Mouse (Mus musculus): Measurements from ENCODE around the gene Nudt22.

Gene Nudt22

DNA sequence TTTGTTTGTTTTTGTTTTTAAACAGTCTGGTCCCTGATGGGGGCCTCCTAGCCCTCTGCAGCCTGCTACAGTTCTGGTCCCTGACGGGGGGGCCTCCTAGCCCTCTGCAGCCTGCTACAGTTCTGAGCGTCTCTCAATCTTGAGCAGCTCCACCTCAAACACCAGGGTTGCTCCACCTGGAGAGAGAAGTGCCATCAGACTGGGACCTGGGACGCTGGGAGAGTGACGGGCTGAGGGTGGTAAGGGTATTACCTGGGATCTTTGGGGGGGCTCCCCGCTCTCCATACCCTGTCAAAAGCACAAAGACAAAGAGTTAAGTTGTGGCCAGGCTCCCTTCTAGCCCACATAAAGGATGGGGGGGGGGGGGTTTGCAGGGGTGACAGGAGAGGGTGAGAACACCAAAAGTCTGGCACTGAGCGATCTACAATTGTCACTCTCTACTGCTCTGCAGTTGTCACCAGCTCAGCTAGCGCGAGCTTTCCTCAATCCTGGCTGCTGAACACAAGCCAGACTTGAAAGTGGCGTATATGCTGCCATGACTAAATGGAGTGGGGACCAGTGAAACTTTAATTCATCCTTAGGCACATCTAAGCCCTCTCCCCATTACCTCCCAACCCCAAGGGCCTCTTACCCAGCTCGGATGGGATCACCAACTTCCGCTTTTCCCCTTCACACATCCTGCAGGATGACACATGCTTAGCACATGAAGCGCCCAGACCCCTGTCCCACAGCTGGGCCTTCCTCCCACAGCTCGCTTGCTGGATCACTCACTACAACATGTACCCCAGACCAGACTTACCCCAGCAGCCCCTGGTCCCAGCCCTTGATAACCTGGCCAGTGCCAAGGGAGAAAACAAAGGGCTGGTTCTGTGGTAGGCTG, 17.9 kb downstream of the Nudt22 start:
- DNase-seq (ENCODE audit: low read depth, low spot score) = no peak

DNA sequence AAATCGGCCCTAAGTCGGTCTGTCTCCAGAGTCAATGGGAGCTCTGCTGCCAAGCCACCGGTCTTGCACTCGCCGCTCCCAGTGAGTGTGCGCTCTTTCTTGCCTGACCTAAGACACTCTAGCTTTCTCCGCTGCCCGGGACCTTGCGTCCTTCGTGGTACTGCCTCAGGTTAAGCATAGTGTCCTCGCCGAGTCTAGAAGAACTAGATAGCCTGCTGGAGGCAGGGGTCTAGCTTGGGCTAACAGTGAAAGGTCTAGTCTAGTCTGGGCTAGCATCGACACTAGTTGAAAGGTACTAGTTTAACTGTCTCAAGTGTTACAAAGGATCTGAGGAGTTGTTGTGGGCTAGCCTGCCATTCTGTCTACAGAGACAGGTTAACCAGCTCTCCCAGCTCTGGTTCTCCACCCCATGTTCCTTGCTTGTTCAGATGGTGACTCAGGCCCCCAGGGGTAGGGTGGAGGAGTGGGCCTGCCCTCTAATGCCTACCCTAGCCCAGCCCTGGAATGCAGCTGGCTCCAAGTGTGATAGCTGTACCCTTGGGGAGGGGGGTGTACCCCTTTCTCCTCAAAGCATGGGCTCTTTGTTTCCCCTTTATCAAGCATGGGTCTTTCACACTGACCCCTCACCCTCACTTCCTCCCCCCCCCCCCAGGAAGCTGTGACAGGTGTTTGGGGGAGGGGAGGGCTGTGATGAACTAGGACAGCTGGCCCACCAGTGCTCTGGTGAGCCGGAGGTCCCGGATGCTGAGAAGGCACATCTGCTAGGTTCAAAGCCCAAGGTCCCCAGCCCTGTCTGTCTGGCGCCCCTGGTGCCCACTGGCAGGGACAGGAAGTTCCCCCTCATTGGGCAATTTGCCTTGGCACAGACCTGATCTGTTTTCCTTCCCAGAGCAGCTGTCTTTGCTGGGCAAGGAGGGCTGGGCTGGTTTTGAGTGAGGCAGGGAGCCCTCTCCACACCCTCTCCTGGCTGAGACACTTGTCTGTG, 20.1 kb downstream of the Nudt22 start, which contains the start of gene Plcb3:
Gene Plcb3 (minus strand): TSS at position 934 of the 985 bp plus-strand sequence.
- peak; percentile 57 for DNase-seq (ENCODE audit: low read depth, low spot score)

DNA sequence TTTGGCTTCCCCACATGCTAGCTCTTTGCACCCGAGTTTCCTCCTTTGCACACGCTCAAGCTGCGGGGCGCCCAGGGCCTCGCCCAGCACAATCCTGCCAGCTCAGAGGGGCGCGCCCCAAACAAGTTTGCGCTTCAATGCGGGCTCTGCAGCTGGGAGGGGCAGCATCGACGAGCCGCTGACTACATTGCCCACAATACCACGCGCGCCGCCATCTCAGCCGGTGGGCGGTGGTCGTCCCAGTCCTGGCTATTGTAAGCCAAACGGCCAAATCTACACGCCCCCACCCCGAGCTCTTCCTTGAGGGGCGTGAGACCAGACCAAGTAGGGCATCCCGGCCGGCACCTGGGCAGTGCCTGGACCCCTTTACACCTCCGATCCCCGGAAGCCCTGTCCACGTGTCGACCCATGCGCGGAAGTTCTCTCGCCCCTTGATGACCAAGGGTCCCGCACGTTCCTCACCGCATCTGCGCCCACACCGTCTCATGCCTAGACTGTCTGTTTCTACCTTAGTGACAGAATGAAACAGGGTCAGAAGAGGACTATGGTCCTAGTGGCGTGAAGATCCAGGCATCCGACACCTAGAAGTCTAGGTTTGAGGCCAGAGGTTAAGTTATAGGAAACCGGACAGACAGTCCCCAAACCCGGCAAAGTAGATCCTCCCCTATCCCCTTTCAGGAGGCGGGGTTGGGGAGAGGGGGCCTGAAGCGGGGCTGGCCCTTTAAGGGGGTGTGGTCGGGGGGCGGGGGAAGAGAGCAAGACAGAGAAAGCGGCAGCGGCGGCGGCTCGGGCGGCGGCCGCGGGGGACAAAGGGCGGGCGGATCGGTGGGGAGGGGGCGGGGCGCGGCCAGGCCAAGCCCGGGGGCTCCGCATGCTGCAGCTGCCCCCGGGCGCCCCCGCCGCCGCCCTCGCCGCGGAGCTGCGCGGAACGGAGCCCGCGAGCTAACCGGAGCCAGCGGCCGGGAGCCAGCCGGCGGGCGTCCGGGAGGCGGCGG, 21.4 kb downstream of the Nudt22 start, which contains the start of gene Ppp1r14b:
Gene Ppp1r14b (plus strand): TSS at position 758 of the 995 bp plus-strand sequence.
- peak; percentile 91 for DNase-seq (ENCODE audit: low read depth, low spot score)

DNA sequence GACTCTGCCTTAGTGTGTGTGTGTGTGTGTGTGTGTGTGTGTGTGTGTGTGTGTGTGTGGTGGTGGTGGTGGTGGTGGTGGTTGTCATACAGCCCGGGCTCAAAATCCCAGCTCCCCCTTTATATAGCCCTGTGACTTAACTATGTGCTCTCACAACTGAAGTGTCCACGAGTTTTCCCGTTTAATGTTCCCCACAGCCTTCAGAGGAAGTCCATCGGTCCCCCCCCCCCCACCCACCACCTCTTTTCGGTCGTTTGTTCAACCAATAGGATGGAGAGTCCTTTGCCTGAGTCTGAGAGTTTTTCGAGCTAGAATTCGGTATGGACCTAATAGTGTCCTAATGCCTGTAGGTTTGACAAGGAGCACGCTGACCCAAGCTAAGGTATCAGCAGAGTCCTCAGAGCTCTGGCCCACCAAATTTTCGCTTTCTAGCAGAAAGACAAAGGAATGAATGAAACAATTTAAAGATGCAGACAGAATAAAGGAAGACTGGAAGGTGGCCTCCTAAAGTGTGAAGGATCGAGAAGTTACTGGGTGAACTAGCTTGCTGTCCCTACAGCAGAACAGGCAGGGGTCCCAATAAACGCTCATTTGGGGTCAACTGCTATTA, 22.2 kb downstream of the Nudt22 start:
- DNase-seq (ENCODE audit: low read depth, low spot score) = no peak

DNA sequence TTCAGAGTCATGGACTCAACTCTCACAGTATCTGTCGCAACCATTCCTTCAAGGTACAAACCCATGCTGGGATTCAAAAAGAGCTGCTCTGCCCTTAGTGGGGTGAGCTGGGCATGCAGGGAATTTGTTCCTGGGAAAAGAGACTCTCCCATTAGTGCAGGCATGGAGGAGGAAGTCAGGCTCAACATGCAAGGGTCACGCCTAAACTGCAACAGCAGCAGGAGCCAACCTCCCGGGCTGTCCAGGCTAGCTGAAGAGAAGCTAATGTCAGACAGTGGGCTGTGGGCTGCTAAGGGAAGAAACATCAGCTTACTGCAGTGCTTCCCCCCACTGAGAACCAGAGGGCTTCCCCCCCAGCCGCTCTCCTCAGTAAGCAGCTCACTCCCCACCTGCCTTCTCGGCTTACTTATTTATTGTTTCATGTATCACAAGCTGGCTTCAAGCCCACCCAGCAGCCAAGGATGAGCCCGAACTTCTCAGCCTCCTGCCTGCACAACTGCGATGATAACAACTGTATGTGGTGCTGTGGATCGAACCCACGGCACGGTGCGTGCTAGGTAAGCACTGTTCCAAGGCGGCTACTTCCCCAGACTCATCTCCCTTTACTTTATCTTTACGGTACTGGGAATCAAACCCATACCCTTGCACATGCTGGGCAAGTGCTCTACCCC, 23.5 kb downstream of the Nudt22 start:
- DNase-seq (ENCODE audit: low read depth, low spot score) = no peak

DNA sequence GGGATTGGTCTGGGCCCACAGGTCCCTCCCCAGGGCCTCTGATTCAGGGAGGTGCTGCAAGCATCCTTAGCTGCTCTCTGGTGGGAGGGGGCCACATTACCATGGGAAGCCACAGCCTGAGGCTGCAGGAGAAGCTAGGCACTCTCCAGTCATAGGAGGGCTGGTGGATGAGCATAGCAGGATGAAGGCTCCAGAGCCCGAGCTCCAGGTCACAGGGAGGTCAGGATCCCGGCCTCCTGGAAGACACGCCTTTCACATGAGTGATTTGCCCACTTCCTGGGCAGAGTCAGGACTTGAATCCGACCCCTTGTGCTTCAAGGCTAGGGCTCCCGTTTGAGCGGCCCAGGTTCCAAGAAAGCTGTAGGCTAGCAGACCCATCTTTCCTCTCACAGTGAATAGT, 24.3 kb downstream of the Nudt22 start:
- peak; percentile 76 for DNase-seq (ENCODE audit: low read depth, low spot score)

DNA sequence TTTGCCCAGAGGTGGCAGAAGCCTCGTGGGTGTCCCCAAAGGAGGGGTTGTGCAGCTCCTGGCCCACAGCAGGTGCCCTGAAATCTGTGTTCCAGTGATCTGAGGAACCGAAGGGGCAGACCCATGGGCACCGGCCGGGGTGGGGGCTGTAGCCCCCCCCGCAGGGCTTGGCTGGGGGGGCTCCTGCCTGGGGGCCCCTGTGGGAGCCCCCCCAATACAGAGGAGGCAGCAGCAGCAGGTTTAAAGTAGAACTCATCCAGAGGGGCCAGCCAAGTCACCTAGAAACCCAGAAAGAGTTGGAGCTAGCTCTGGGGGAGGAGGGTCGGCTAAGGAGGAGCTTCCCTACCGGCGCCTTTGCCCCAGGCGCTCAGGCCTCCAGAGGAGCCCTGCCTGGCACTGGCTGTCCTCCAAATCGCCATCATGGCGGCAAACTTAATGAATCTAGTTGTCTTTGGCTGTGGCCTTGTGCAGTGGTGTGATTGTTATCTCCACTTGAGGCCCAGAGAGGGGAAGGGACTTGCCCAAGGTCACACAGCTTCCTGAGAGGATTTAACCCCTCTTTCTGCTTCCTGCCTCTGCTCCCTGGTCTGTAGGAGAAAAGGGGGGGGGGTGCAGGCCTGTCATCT, 25.3 kb downstream of the Nudt22 start:
- peak; percentile 52 for DNase-seq (ENCODE audit: low read depth, low spot score)

DNA sequence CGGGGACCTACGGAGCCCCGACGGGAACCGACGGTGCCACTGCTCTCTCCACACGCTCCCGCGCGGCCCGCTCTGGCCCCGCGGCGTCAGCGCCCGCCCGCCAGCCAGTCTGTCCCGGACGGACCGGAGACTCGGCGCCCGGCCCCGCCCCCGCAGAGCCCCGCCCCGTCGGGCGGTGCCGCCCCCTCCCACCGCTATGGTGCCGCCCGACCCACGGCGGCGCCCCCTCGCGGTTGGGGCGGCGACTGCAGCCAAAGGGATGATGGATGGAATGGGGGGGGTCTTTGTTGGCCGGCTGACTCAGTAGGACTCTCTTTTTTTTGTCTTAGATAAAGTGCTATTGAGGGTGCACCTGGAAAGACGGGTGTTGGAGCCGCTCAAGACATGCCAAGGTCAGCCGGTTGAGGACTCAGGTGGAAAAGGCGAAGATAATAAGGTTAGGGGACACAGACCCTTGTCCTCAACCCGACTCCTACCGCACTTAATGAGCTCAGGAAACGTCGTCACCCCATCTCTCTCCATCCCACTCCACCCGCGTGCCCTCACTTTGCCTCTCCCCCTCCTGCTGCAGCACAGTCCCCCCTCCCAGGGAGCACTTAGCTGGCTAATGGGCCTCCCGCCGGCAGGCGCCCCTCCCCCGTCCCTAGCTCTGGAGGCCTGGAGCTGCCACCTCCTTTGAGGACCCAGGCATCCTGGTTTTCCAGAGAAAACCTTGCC, 26.1 kb downstream of the Nudt22 start:
- peak; percentile 82 for DNase-seq (ENCODE audit: low read depth, low spot score)

DNA sequence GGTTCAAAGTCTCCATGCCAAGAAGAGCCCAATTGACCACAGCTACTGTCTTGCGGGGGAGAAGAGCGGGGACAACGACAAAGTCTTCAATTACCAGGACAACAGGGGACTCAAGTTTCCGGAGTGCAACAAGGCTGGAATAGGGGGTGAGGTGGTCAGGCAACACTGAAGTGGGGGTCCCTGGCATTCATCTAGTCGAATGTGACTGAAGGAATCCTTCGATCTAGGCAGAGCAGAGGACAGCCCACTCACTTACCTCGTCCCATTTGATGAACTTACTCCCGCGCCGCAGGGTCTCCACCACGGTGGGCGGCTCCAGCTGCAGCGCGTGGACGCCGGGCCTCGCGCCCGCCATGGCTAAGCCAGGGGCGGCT, 26.6 kb downstream of the Nudt22 start:
- no peak for DNase-seq (ENCODE audit: low read depth, low spot score)

DNA sequence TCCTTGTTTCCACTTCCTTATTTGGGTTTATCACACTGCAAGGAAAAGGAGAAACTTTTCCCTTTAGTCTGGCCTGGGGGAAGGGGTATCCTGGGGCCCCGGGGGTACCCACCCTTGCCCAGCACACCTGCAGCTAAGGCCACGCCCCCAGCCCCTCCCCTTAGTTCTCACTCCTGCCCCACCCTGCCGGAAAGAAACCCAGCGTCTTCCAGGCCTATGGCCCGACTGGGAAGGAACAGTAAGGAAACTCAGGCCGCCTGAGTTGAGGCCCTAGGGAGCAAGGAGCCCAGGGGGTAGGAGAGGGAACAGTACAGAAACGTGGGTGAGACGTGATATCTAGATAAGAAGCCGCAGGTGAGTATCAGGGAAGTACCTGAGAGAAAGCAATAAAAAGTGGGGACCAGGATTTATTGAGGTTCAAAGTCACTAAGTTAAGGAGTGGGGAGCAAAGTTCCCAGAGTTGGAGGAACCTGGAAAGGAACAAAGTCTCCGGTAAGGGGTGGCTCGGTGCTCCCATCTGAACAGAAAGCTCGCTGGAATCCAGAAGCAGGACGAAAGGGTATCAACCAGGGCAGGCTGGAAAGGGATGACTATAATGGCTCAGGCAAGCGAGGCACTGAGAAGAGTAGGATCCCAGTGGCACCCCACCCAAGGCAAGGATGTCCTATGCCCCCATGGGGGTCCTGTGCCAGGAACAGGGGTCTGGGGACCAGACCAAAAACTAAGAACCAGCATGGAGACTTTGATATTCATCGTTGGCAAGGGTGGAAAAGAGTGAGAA, 27.2 kb downstream of the Nudt22 start:
- DNase-seq (ENCODE audit: low read depth, low spot score) = peak; percentile 76

DNA sequence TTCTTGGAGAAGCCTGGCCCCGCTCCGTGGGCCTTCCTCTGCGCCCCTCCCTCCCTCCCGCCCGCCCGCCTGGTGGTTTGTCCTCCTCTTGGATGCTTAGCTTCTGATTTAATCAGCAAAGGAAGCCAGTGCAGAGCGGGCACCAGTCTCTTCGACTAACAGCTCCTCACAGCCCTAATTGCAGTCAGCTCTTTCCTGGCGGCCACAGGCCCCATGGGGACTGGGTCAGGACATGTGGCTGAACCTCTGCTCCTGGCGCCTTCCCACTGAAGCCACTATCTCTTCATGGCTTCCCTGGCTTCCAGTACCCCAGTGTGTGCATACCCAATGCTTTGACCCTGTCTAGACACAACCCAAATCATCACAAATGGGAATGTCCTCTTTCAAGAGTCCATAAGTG, 39.5 kb downstream of the Nudt22 start:
- no peak for DNase-seq (ENCODE audit: low read depth, low spot score)

DNA sequence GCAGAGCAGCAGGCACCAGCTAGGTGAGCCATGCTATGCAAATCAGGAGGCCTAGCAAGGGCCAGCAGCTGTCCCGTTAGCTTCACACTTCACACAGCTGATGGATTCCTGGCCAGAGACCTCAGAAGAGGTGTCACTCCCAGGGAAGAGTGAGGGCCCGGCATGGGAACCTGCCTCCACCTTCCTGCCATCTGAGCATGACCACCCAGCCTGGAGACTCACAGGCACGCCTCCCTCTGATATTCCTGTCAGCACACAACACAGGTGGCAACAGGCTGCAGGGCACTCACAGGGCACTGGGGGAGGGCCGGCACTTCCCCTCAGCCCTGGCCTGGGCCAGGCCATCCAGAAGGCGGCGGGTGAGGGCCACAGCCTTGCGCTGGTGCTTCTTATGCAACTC, 40.5 kb downstream of the Nudt22 start:
- no peak for DNase-seq (ENCODE audit: low read depth, low spot score)

DNA sequence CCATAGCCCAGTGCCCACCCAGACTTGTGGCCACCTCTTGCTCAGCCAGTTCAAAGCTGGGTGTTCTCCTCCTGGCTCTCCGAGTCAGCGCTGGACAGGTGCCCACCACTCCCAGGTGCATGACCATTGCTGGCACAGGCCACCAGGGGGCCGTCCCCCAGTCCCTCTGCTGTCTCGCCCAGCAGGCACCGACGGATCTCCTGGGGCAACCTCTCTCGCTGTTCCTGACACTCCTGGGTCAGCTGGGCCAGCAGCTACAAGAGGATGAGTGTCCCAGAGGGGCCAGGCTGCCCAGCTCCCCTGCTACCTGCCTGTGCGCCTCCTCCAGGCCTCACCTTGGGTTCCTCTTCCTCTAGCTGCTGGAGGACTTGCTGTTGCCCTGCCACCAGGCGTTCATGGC, 41.9 kb downstream of the Nudt22 start:
- DNase-seq (ENCODE audit: low read depth, low spot score) = no peak

DNA sequence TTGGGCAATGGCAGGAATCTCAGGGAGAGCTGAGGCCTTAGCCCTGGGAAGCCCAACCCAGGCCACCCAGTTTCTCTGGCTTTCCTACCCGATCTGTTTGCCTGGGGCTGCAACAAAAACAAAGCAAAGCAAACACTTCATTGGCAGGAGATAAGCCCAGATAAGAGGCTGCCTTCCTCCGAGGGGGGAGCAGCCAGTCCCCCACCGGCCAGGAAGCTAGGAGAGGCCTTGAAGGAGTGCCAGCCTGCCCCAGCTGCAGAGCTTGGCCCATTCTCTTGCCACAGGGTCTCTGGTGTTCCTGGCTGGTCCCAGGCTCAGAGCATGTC, 43.2 kb downstream of the Nudt22 start:
- DNase-seq (ENCODE audit: low read depth, low spot score) = no peak

DNA sequence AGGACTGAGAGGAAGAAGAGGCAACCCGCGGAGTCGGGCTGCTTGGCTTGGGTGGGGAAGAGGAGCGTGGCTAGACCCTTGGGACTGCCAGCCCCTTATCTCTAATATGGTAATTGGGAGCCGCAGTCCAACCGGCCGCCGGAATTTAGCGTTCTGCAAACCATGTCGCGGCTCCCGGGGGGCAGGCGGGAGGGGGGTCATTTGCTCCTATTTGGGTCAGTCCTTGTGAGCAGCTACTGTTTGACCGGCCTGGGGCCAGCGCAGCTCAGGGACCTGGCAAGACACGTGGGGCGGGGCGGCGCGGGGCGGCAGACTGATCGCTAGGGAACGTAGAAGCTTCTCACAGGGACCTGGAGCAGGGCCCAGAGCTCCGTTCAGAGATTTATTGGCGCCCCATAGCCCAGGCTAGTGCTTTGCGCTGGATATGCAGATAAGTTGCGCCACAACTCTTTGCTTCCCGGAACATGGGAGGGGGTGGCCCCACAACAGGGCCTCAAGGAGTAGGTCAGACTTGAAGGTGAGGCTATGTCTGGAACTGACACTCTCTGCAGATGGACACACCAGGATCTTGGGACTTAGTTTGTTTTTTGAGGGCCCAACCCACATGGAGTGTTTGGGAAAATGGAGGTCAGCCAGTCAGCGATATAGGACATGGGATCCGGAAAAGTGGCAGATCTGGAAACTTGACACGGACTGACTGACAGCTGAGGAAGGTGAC, 43.8 kb downstream of the Nudt22 start:
- no peak for DNase-seq (ENCODE audit: low read depth, low spot score)

DNA sequence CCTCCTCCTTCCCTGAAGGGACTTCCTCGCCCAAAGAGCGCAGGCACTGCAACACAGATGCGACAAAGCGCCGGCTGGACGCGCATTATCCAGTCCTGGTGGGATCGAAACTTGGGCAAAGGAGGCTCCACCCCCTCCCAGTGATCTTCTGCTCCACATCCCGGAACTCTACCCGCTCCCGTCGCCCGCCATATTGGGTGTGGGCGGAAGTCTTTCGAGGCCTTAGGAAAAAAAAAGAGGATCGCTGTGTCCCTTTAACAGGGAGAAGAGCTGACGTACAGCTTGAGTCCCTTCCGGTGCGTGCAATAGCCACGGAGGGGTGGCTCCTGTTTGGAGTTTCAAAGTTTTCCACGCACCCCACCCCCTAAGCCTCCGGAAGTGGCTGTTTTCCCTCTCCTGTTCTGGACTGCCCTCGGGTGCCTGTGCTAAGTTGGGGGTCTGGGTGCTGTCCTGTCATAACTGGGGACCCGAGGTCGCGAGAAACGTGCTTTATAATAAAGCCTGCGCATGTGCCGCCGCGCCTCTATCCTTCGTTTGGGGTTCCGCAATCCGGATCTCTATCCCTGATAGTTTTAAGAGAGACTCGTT, 44.4 kb downstream of the Nudt22 start:
- peak; percentile 92 for DNase-seq (ENCODE audit: low read depth, low spot score)

DNA sequence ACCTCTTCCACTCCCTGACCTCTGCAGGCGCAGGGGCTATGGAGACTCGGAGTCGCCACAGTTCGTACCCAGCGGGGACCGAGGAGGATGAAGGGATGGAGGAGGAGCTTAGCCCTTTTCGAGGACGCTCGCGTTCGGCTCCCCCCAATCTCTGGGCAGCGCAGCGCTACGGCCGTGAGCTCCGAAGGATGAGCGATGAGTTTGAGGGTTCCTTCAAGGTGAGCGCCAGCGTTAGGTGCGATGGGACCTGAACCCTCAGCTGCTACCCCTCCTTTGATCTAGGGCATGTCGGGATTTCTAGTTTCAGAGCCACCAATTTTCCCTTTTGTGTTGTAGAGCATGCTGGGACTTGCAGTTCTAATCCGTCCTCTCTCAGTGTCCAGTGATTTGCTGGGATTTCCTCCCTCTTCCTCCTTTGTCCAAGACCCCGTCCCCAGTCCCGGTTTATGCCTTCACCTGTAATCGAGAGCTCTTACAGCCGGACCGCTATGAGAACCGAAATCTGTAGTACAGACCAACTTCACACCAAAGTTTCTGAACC, 45.2 kb downstream of the Nudt22 start:
- DNase-seq (ENCODE audit: low read depth, low spot score) = peak; percentile 77
